Mouse (Mus musculus): Measurements from ENCODE around the gene Zfp292. TPM values are rescaled to one million over a fixed set of nuclear protein-coding genes. Genes with fewer than 3 reads are reported as not detected.

Zfp292 gene
- total and polyA plus RNA-seq, 2 experiments from 2014 or later, result 15.6 to 22.6 TPM

DNA sequence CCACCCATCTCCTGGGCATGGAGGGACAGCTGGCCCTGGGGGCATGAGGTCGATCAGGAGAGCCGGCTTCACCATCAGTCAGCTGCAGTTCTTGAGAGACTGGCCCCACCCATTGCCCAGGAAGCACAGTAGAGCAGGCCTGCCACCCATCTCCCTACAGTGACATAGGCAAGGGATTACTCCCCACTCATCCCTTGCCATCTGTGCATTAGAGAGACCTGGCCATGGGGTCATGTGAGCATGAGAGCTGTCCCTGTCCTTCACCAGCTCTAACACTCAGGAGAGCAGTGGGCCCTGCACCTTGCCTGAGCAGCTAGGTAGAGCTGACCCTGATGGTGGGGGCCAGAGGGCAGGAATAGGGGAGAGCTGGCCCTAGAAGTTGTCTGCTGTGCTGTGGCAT is 97.1 kb downstream of the Zfp292 start:
- H3K4me1 ChIP-seq (ENCODE audit: insufficient read depth, low read length), result no peaks in the 10 kb centered on the region
- DNase-seq (ENCODE audit: low spot score), result no peak
- TF ChIP-seq CTCF (IDR thresholded peaks at IDR 0.05; ENCODE audit: low read depth), result no peak
- H3K9ac ChIP-seq (replicated peaks; ENCODE audit: low read length), result no peak overlapping the region
- no peaks in the 10 kb centered on the region for H3K36me3 ChIP-seq (ENCODE audit: insufficient read depth, low read length)
- no peak overlapping the region for H3K4me2 ChIP-seq (ENCODE audit: low read depth, low read length)
- no peaks in the 10 kb centered on the region for H3K9me3 ChIP-seq (ENCODE audit: low read length)
- H3K27me3 ChIP-seq (ENCODE audit: insufficient read depth, low read length), result no peaks in the 10 kb centered on the region
- no peak overlapping the region for H3K4me3 ChIP-seq (ENCODE audit: low read length)
- H3K27ac ChIP-seq, result no peak overlapping the region
- WGBS, result 66% methylated on average over 2 of the region's 2 CpGs
- 0 out of 2 replicates have a peak, but pooled peaks have one; percentile 12 for ATAC-seq

DNA sequence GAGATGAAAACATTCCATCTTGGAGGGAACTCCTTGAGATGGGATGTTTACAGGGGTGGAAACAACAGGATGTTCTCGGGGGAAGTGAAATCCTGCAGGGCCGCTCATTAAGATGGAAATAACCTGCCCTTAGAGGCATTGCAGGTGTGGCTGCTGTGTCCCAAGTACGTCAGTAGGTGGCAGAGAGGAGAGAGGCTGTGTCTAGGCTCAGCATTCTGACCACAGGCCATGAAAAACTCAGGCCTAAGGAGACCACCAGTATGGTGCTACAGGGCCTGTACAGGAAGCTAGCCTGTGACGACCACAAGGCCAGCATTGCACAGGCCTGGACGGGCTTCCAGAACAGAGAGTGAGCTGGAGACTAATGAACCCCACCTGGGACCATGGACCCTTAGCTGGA is 97.9 kb downstream of the Zfp292 start:
- WGBS, result 55% methylated on average over 5 of the region's 5 CpGs
- H3K4me2 ChIP-seq (ENCODE audit: low read depth, low read length), result no peak overlapping the region
- no peaks in the 10 kb centered on the region for H3K4me1 ChIP-seq (ENCODE audit: insufficient read depth, low read length)
- ATAC-seq (peak; percentile 47), DNase-seq (ENCODE audit: low spot score) (no peak)
- H3K4me3 ChIP-seq (ENCODE audit: low read length), result no peak overlapping the region
- H3K36me3 ChIP-seq (ENCODE audit: insufficient read depth, low read length), result no peaks in the 10 kb centered on the region
- peak; percentile 49 for TF ChIP-seq CTCF (IDR thresholded peaks at IDR 0.05; ENCODE audit: low read depth)
- H3K9ac ChIP-seq (replicated peaks; ENCODE audit: low read length), result no peak overlapping the region
- no peaks in the 10 kb centered on the region for H3K27me3 ChIP-seq (ENCODE audit: insufficient read depth, low read length)
- no peak overlapping the region for H3K27ac ChIP-seq
- H3K9me3 ChIP-seq (ENCODE audit: low read length), result no peaks in the 10 kb centered on the region

DNA sequence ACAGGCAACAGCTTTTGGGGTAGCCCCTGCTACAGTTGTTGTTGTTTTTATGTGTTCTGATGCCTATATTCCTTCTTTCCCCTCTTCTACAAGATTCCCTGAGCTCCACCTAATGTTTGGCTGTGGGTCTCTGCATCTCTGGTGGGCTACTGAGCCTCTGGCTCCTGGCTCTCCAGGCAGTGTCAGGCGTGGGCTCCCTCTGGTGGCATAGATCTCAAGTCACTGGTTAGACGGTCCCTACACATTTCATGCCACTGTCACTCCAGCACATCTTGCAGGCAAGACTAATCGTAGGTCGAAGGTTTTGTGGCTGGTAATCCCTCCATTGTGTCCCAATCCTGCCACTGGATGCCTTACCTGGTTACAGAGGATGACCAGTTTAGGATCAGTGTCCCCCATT is 100.0 kb downstream of the Zfp292 start:
- WGBS, result 27% methylated on average over 4 of the region's 4 CpGs

DNA sequence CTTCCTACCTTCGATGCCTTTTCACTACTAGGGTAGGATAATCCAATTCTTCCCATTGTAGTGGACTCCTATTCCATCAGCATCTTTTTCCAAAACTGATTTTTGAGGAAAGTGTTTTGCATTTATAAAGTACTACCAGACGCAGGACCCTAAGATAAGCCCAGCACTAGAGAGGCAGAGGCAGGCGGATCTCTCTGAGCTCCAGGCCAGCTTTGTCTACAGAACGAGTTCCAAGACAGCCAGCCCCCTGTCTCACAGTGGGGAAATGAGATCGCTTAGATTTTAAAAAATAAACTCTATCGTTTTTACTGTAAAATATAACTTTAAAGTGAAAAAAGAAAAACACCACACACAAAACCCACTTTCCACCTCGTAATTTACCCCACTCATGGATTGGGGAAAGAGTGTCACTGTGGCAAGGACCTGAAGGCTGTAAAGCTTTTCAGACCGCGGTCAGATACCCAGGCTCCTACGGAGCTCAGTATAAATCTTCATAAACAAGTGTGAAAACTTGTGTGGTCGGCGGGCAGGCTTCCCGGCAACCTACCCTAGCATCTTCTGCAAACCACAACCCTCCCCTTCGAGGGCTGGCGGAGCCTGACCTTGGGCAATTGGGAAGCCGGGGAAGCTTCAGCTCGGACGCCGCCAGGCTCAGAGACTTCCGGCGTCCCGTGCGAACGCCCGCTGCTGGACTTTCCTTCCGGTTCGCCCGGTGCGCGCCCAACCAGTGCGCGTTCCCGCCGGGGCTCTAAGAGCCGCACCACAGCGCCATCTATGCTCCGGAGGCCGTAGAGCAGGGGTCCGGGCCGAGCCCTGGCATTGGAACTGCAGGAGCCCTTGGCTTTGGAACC is 104.9 kb downstream of the Zfp292 start, which contains the start of gene Smim8:
TSS of gene Smim8 (minus strand) at position 747 of the 851 bp plus-strand sequence.
- H3K4me2 ChIP-seq (ENCODE audit: low read depth, low read length), result peak within 1 kb of the TSS; percentile 72
- TF ChIP-seq CTCF (IDR thresholded peaks at IDR 0.05; ENCODE audit: low read depth), result peak; percentile 92
- DNase-seq (ENCODE audit: low spot score), result peak; percentile 97
- H3K9me3 ChIP-seq (ENCODE audit: low read length), result no peaks in the 10 kb centered on the region
- H3K9ac ChIP-seq (replicated peaks; ENCODE audit: low read length), result peak within 1 kb of the TSS; percentile 61
- 5% methylated on average over 40 of the region's 40 CpGs for WGBS
- H3K4me3 ChIP-seq (ENCODE audit: low read length), result peak within 1 kb of the TSS; percentile 62
- peak; percentile 95 for ATAC-seq
- peak within 1 kb of the TSS; percentile 83 for H3K27ac ChIP-seq
- no peaks in the 10 kb centered on the region for H3K27me3 ChIP-seq (ENCODE audit: insufficient read depth, low read length)
- no peaks in the 10 kb centered on the region for H3K4me1 ChIP-seq (ENCODE audit: insufficient read depth, low read length)
- H3K36me3 ChIP-seq (ENCODE audit: insufficient read depth, low read length), result no peaks in the 10 kb centered on the region

More for the DNA sequence above, 100.0 kb downstream of the Zfp292 start:
- Histone ChIP-seq H3K4me3 (ENCODE audit: low read length) (no peak overlapping the region), H3K27me3 (ENCODE audit: insufficient read depth, low read length) (no peaks in the 10 kb centered on the region), H3K9ac (replicated peaks; ENCODE audit: low read length) (no peak overlapping the region), H3K4me1 (ENCODE audit: insufficient read depth, low read length) (no peaks in the 10 kb centered on the region), H3K4me2 (ENCODE audit: low read depth, low read length) (no peak overlapping the region), H3K9me3 (ENCODE audit: low read length) (no peaks in the 10 kb centered on the region), H3K27ac (no peak overlapping the region), H3K36me3 (ENCODE audit: insufficient read depth, low read length) (no peaks in the 10 kb centered on the region)
- ATAC-seq, result no peak
- DNase-seq (ENCODE audit: low spot score), result peak; percentile 36
- peak; percentile 68 for TF ChIP-seq CTCF (IDR thresholded peaks at IDR 0.05; ENCODE audit: low read depth)

DNA sequence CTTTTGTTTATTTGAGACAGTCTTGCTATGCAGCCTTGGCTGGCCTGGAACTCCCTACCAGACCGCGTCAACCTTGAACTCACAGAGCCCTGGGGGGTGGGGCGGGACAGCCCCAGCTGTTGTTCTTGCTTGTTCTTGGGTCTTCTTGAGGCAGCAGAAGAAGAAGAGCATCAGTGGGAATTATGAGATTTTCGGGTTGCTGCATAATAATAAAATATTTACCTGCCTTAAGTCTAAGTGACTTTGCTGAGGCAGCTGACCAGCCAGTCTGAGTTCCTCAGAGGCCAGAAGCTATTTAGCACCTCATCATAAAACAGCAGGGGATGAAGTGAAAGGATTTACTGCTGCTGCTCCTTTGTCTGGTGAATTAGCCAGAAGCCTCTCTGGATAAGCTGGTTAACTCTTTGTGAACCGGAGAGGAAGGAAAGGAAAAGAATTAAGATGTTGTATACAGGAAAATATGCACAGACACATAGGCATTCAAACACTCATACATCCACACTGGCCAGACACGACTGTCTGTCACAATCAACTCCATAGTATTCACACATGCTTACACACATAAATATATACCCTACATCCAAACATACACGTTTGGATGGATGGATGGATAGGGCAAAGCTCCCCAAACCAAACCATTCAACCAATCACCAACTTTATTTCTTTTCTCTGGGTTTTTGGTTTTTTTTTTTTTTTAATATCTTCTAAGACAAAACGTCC is 110.9 kb downstream of the Zfp292 start:
- Histone ChIP-seq H3K36me3 (ENCODE audit: insufficient read depth, low read length) (no peaks in the 10 kb centered on the region), H3K4me2 (ENCODE audit: low read depth, low read length) (no peak overlapping the region), H3K9me3 (ENCODE audit: low read length) (no peaks in the 10 kb centered on the region), H3K27me3 (ENCODE audit: insufficient read depth, low read length) (no peaks in the 10 kb centered on the region), H3K4me1 (ENCODE audit: insufficient read depth, low read length) (no peaks in the 10 kb centered on the region), H3K4me3 (ENCODE audit: low read length) (no peak overlapping the region), H3K27ac (no peak overlapping the region), H3K9ac (replicated peaks; ENCODE audit: low read length) (no peak overlapping the region)
- no peak for TF ChIP-seq CTCF (IDR thresholded peaks at IDR 0.05; ENCODE audit: low read depth)
- DNase-seq (ENCODE audit: low spot score) (peak; percentile 43), ATAC-seq (no peak)
- 15% methylated on average over 8 of the region's 8 CpGs for WGBS

DNA sequence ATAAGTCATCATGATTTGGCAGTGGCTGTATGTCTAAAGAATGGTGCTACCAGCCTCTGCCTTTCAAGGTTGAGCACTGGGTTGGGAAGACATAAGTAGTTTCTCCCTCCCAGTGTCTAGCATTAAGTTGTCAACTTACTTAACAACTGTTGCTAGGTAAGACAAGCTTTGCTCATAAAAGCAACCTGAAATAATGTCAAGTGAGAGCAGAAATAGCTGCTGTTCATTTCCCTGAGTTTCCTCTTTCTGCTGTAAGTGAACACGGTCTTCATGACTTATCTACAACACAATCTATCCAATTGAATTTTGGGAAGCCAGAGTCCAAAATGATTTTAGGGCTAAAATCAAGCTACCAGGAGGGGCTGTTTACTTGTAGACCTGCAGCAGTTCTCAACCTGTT is 126.6 kb downstream of the Zfp292 start, which contains the start of gene Gm136:
TSS of gene Gm136 (minus strand) at position 101 of the 400 bp plus-strand sequence.
- WGBS, result 93% methylated on average over 1 of the region's 1 CpGs
- Histone ChIP-seq H3K4me3 (ENCODE audit: low read length) (no peak within 1 kb of the TSS), H3K4me2 (ENCODE audit: low read depth, low read length) (no peak within 1 kb of the TSS), H3K27me3 (ENCODE audit: insufficient read depth, low read length) (no peaks in the 10 kb centered on the region), H3K36me3 (ENCODE audit: insufficient read depth, low read length) (no peaks in the 10 kb centered on the region), H3K4me1 (ENCODE audit: insufficient read depth, low read length) (no peaks in the 10 kb centered on the region), H3K27ac (no peak within 1 kb of the TSS), H3K9me3 (ENCODE audit: low read length) (no peaks in the 10 kb centered on the region), H3K9ac (replicated peaks; ENCODE audit: low read length) (no peak within 1 kb of the TSS)
- TF ChIP-seq CTCF (IDR thresholded peaks at IDR 0.05; ENCODE audit: low read depth), result no peak
- DNase-seq (ENCODE audit: low spot score) (no peak), ATAC-seq (no peak)

Other genes starting within 250 kb of the Zfp292 start
- 22.2 and 23.3 TPM in 2 replicates for gene Slc35a1, start 195.5 kb downstream of the Zfp292 start, total RNA-seq (2014; rRNA removed)
- 34.0 and 36.8 TPM in 2 replicates for gene Slc35a1, start 195.5 kb downstream of the Zfp292 start, polyA plus RNA-seq (2015; fragmentation: Nextera tagmentation; extraction: Ambion mirVana)
- 2.2 and 9.7 TPM in 2 replicates for gene Cfap206, start 152.8 kb downstream of the Zfp292 start, total RNA-seq (2014; rRNA removed)
- gene Cfap206, start 152.8 kb downstream of the Zfp292 start, polyA plus RNA-seq (2015; fragmentation: Nextera tagmentation; extraction: Ambion mirVana), result 4.8 TPM in 2 replicates
- not detected in 2 replicates for gene Gm136, start 126.7 kb downstream of the Zfp292 start, total RNA-seq (2014; rRNA removed)
- gene Gm136, start 126.7 kb downstream of the Zfp292 start, polyA plus RNA-seq (2015; fragmentation: Nextera tagmentation; extraction: Ambion mirVana), result not detected in 2 replicates
- 9.2 and 9.8 TPM in 2 replicates for gene Smim8, start 104.5 kb downstream of the Zfp292 start, total RNA-seq (2014; rRNA removed)
- 57.4 and 58.5 TPM in 2 replicates for gene Smim8, start 104.5 kb downstream of the Zfp292 start, polyA plus RNA-seq (2015; fragmentation: Nextera tagmentation; extraction: Ambion mirVana)
- gene Cga, start 10.8 kb upstream of the Zfp292 start, total RNA-seq (2014; rRNA removed), result not detected in 2 replicates
- not detected in 2 replicates for gene Cga, start 10.8 kb upstream of the Zfp292 start, polyA plus RNA-seq (2015; fragmentation: Nextera tagmentation; extraction: Ambion mirVana)